Mouse (Mus musculus) left cerebral cortex, adult 8-10 months (tissue): ENCODE results near the gene Tcf12. TPM values are rescaled to one million over a fixed set of nuclear protein-coding genes. Genes with fewer than 3 reads are reported as not detected.

Source experiments
- DNase-seq, 2 experiments: peaks; one replicate each; pipeline ENCODE4 v3.0.0; 2022; ENCODE audit warnings: low spot score in 2 of 2
- total RNA-seq, 4 experiments: library from RNA; stranded (reverse); gene quantifications; 2 replicates each; pipeline ENCODE4 v1.2.4; 2022

Gene Tcf12
- total RNA-seq, 4 experiments from 2014 or later: 44.5 to 53.5 (median 47.2) TPM

- DNase-seq: no peak
These were observed 22.6 kb downstream of the Tcf12 start for GRCm38 (mm10) chr9:72088893-72089611.

- DNase-seq: no peak
These were observed 26.7 kb downstream of the Tcf12 start for GRCm38 (mm10) chr9:72085017-72085416.

GRCm38 (mm10) chr9:72084131-72084530 lies 27.5 kb downstream of the Tcf12 start:
- peak in 1 of 2 experiments; percentile 41 for DNase-seq

GRCm38 (mm10) chr9:72076158-72076557 lies 35.5 kb downstream of the Tcf12 start:
- no peak for DNase-seq

GRCm38 (mm10) chr9:72066151-72066550 lies 45.5 kb downstream of the Tcf12 start:
- DNase-seq: no peak

- no peak for DNase-seq
These were observed 58.5 kb downstream of the Tcf12 start for GRCm38 (mm10) chr9:72053144-72053543.

- DNase-seq: no peak
These were observed 71.5 kb downstream of the Tcf12 start for GRCm38 (mm10) chr9:72040156-72040555.

- DNase-seq: no peak
These were observed 72.3 kb downstream of the Tcf12 start for GRCm38 (mm10) chr9:72039369-72039768.

- DNase-seq: no peak
These were observed 74.6 kb downstream of the Tcf12 start for GRCm38 (mm10) chr9:72037059-72037516.

- DNase-seq: no peak
These were observed 75.4 kb downstream of the Tcf12 start for GRCm38 (mm10) chr9:72036257-72036656.

GRCm38 (mm10) chr9:72033271-72033670 lies 78.4 kb downstream of the Tcf12 start:
- DNase-seq: no peak

- no peak for DNase-seq
These were observed 81.4 kb downstream of the Tcf12 start for GRCm38 (mm10) chr9:72030274-72030673.

- DNase-seq: no peak
These were observed 82.1 kb downstream of the Tcf12 start for GRCm38 (mm10) chr9:72029601-72030000.

- no peak for DNase-seq
These were observed 88.4 kb downstream of the Tcf12 start for GRCm38 (mm10) chr9:72023274-72023673.

- no peak for DNase-seq
These were observed 90.2 kb downstream of the Tcf12 start for GRCm38 (mm10) chr9:72021512-72021911.

- no peak for DNase-seq
These were observed 95.7 kb downstream of the Tcf12 start for GRCm38 (mm10) chr9:72016021-72016420.

- DNase-seq: no peak
These were observed 96.9 kb downstream of the Tcf12 start for GRCm38 (mm10) chr9:72014585-72015381.

GRCm38 (mm10) chr9:72013541-72013940 lies 98.1 kb downstream of the Tcf12 start:
- no peak for DNase-seq

GRCm38 (mm10) chr9:72008634-72009033 lies 103.0 kb downstream of the Tcf12 start:
- DNase-seq: no peak

GRCm38 (mm10) chr9:71991147-71991546 lies 120.5 kb downstream of the Tcf12 start:
- no peak for DNase-seq

- no peak for DNase-seq
These were observed 121.3 kb downstream of the Tcf12 start for GRCm38 (mm10) chr9:71990376-71990775.

GRCm38 (mm10) chr9:71989663-71990062 lies 122.0 kb downstream of the Tcf12 start:
- no peak for DNase-seq

- DNase-seq: no peak
These were observed 125.0 kb downstream of the Tcf12 start for GRCm38 (mm10) chr9:71986716-71987115.
